Mouse (Mus musculus): ENCODE measurements around the gene Cript. TPM values are rescaled to one million over a fixed set of nuclear protein-coding genes. Genes with fewer than 3 reads are reported as not detected.

The Cript gene
- polyA plus RNA-seq (2016; fragmentation: Nextera tagmentation; extraction: Ambion mirVana) = 76.9 and 84.3 TPM in 2 replicates

GRCm38 (mm10) chr17:87025269-87025949 lies at the start of gene Cript, which contains the start of gene Pigf:
TSS of gene Cript (plus strand) at chr17:87025550.
TSS of gene Pigf (minus strand) at chr17:87025406.
- under 1% methylated on average over 42 of the region's 43 CpGs for WGBS (ENCODE audit: insufficient replicate concordance)
- Histone ChIP-seq H3K4me3 (peak within 1 kb of the TSS; percentile 94), H3K9me3 (replicated peaks) (no peaks in the 10 kb centered on the region), H3K27ac (peak within 1 kb of the TSS; percentile 60), H3K9ac (peak within 1 kb of the TSS; percentile 76), H3K4me2 (peak within 1 kb of the TSS; percentile 98), H3K27me3 (replicated peaks) (no peaks in the 10 kb centered on the region), H3K4me1 (peaks cover 26% of the 10 kb centered on the region), H3K36me3 (peaks cover 23% of the 10 kb centered on the region)
- ATAC-seq = peak; percentile 99

GRCm38 (mm10) chr17:86976387-86976786 lies 49.0 kb upstream of the Cript start:
- H3K9ac ChIP-seq = no peak overlapping the region
- H3K27ac ChIP-seq = no peak overlapping the region
- ATAC-seq = no peak
- 64% methylated on average over 10 of the region's 10 CpGs for WGBS (ENCODE audit: insufficient replicate concordance)
- no peaks in the 10 kb centered on the region for H3K27me3 ChIP-seq (replicated peaks)
- no peak overlapping the region for H3K4me2 ChIP-seq
- H3K4me3 ChIP-seq = no peak overlapping the region
- no peaks in the 10 kb centered on the region for H3K9me3 ChIP-seq (replicated peaks)
- 0 out of 2 replicates have a peak, but pooled peaks cover 3% of the 10 kb centered on the region for H3K36me3 ChIP-seq
- H3K4me1 ChIP-seq = 0 out of 2 replicates have a peak, but pooled peaks cover 3% of the 10 kb centered on the region

- Histone ChIP-seq H3K4me2 (no peak overlapping the region), H3K27me3 (replicated peaks) (no peaks in the 10 kb centered on the region), H3K4me1 (no peaks in the 10 kb centered on the region), H3K9me3 (replicated peaks) (no peaks in the 10 kb centered on the region), H3K36me3 (0 out of 2 replicates have a peak, but pooled peaks cover 3% of the 10 kb centered on the region), H3K4me3 (no peak overlapping the region), H3K27ac (no peak overlapping the region), H3K9ac (no peak overlapping the region)
- no peak for ATAC-seq
- WGBS (ENCODE audit: insufficient replicate concordance) = 51% methylated on average over 6 of the region's 6 CpGs
These were observed 46.9 kb upstream of the Cript start for GRCm38 (mm10) chr17:86978496-86978895.

- no peaks in the 10 kb centered on the region for H3K9me3 ChIP-seq (replicated peaks)
- H3K27ac ChIP-seq = no peak overlapping the region
- 62% methylated on average over 1 of the region's 1 CpGs for WGBS (ENCODE audit: insufficient replicate concordance)
- H3K9ac ChIP-seq = no peak overlapping the region
- no peak overlapping the region for H3K4me2 ChIP-seq
- no peak for ATAC-seq
- no peak overlapping the region for H3K4me3 ChIP-seq
- H3K27me3 ChIP-seq (replicated peaks) = no peaks in the 10 kb centered on the region
- H3K36me3 ChIP-seq = no peaks in the 10 kb centered on the region
- no peaks in the 10 kb centered on the region for H3K4me1 ChIP-seq
These were observed 44.1 kb upstream of the Cript start for GRCm38 (mm10) chr17:86981205-86981604.

GRCm38 (mm10) chr17:86981701-86982100 lies 43.6 kb upstream of the Cript start:
- peaks cover 1% of the 10 kb centered on the region; the same call in 1 of the 2 replicates for H3K4me1 ChIP-seq
- H3K4me2 ChIP-seq = no peak overlapping the region
- H3K4me3 ChIP-seq = no peak overlapping the region
- H3K9me3 ChIP-seq (replicated peaks) = no peaks in the 10 kb centered on the region
- no peaks in the 10 kb centered on the region for H3K27me3 ChIP-seq (replicated peaks)
- ATAC-seq = no peak
- no peak overlapping the region for H3K9ac ChIP-seq
- 87% methylated on average over 2 of the region's 2 CpGs for WGBS (ENCODE audit: insufficient replicate concordance)
- H3K36me3 ChIP-seq = no peaks in the 10 kb centered on the region
- H3K27ac ChIP-seq = no peak overlapping the region

- Histone ChIP-seq H3K9me3 (replicated peaks) (no peaks in the 10 kb centered on the region), H3K27me3 (replicated peaks) (no peaks in the 10 kb centered on the region), H3K36me3 (no peaks in the 10 kb centered on the region), H3K4me2 (no peak overlapping the region), H3K4me3 (no peak overlapping the region), H3K4me1 (peaks cover 7% of the 10 kb centered on the region; the same call in 1 of the 2 replicates), H3K9ac (no peak overlapping the region), H3K27ac (no peak overlapping the region)
- no peak for ATAC-seq
- WGBS (ENCODE audit: insufficient replicate concordance) = 75% methylated on average over 9 of the region's 9 CpGs
These were observed 42.9 kb upstream of the Cript start for GRCm38 (mm10) chr17:86982497-86982896.

- H3K27me3 ChIP-seq (replicated peaks) = no peaks in the 10 kb centered on the region
- 65% methylated on average over 17 of the region's 17 CpGs for WGBS (ENCODE audit: insufficient replicate concordance)
- peaks cover 7% of the 10 kb centered on the region; the same call in 1 of the 2 replicates for H3K4me1 ChIP-seq
- no peaks in the 10 kb centered on the region for H3K36me3 ChIP-seq
- ATAC-seq = no peak
- no peak overlapping the region for H3K9ac ChIP-seq
- H3K4me3 ChIP-seq = no peak overlapping the region
- no peak overlapping the region for H3K4me2 ChIP-seq
- no peaks in the 10 kb centered on the region for H3K9me3 ChIP-seq (replicated peaks)
- no peak overlapping the region for H3K27ac ChIP-seq
These were observed 38.8 kb upstream of the Cript start for GRCm38 (mm10) chr17:86986449-86987138.

GRCm38 (mm10) chr17:86988161-86988560 lies 37.2 kb upstream of the Cript start:
- no peaks in the 10 kb centered on the region for H3K27me3 ChIP-seq (replicated peaks)
- no peaks in the 10 kb centered on the region for H3K36me3 ChIP-seq
- no peaks in the 10 kb centered on the region for H3K9me3 ChIP-seq (replicated peaks)
- no peak overlapping the region for H3K27ac ChIP-seq
- H3K4me3 ChIP-seq = no peak overlapping the region
- H3K4me2 ChIP-seq = no peak overlapping the region
- H3K9ac ChIP-seq = no peak overlapping the region
- no peak for ATAC-seq
- WGBS (ENCODE audit: insufficient replicate concordance) = 72% methylated on average over 5 of the region's 5 CpGs
- H3K4me1 ChIP-seq = peaks cover 7% of the 10 kb centered on the region; the same call in 1 of the 2 replicates

- Histone ChIP-seq H3K27me3 (replicated peaks) (no peaks in the 10 kb centered on the region), H3K27ac (no peak overlapping the region), H3K9me3 (replicated peaks) (no peaks in the 10 kb centered on the region), H3K4me2 (no peak overlapping the region), H3K9ac (no peak overlapping the region), H3K36me3 (no peaks in the 10 kb centered on the region), H3K4me3 (no peak overlapping the region), H3K4me1 (peaks cover 7% of the 10 kb centered on the region; the same call in 1 of the 2 replicates)
- ATAC-seq = no peak
- WGBS (ENCODE audit: insufficient replicate concordance) = 60% methylated on average over 6 of the region's 6 CpGs
These were observed 36.7 kb upstream of the Cript start for GRCm38 (mm10) chr17:86988601-86989184.

GRCm38 (mm10) chr17:86991306-86991705 lies 34.0 kb upstream of the Cript start:
- Histone ChIP-seq H3K9ac (no peak overlapping the region), H3K4me2 (no peak overlapping the region), H3K4me3 (no peak overlapping the region), H3K4me1 (peaks cover 7% of the 10 kb centered on the region; the same call in 1 of the 2 replicates), H3K27ac (no peak overlapping the region), H3K9me3 (replicated peaks) (no peaks in the 10 kb centered on the region), H3K27me3 (replicated peaks) (no peaks in the 10 kb centered on the region), H3K36me3 (no peaks in the 10 kb centered on the region)
- no peak for ATAC-seq
- 85% methylated on average over 8 of the region's 8 CpGs for WGBS (ENCODE audit: insufficient replicate concordance)

- H3K9me3 ChIP-seq (replicated peaks) = no peaks in the 10 kb centered on the region
- no peak overlapping the region for H3K4me3 ChIP-seq
- no peak for ATAC-seq
- no peak overlapping the region for H3K9ac ChIP-seq
- no peaks in the 10 kb centered on the region for H3K27me3 ChIP-seq (replicated peaks)
- no peaks in the 10 kb centered on the region for H3K4me1 ChIP-seq
- peaks cover 5% of the 10 kb centered on the region; the same call in 1 of the 2 replicates for H3K36me3 ChIP-seq
- no peak overlapping the region for H3K27ac ChIP-seq
- no peak overlapping the region for H3K4me2 ChIP-seq
- 78% methylated on average over 6 of the region's 6 CpGs for WGBS (ENCODE audit: insufficient replicate concordance)
These were observed 28.0 kb upstream of the Cript start for GRCm38 (mm10) chr17:86997323-86997722.

GRCm38 (mm10) chr17:87008950-87009349 lies 16.4 kb upstream of the Cript start:
- 79% methylated on average over 3 of the region's 3 CpGs for whole genome bisulfite sequencing (ENCODE audit: insufficient replicate concordance)
- H3K36me3 ChIP-seq = peaks cover 17% of the 10 kb centered on the region; the same call in 1 of the 2 replicates
- no peak overlapping the region for H3K4me2 ChIP-seq
- no peaks in the 10 kb centered on the region for H3K27me3 ChIP-seq (replicated peaks)
- H3K9ac ChIP-seq = no peak overlapping the region
- no peak for ATAC-seq
- no peaks in the 10 kb centered on the region for H3K9me3 ChIP-seq (replicated peaks)
- no peaks in the 10 kb centered on the region for H3K4me1 ChIP-seq
- no peak overlapping the region for H3K4me3 ChIP-seq
- H3K27ac ChIP-seq = no peak overlapping the region

Measured in liver, embryonic 12.5 days (tissue).